Mouse (Mus musculus) E14TG2a.4 (cell line): ENCODE data around the gene Cwc25.
A peak's percentile ranks its signal among the peaks of the same experiment; 100 is the strongest.

Experiments used
- CTCF ChIP-seq: conservative IDR thresholded peaks from 2 replicates; pipeline ENCODE4 v1.5.1; 2014; ENCODE audit warnings: low read length
- NANOG ChIP-seq: IDR thresholded peaks from 2 replicates; pipeline ENCODE4 v1.6.1; 2014; ENCODE audit warnings: borderline replicate concordance, low read length, mixed read lengths
- POU5F1 ChIP-seq: IDR thresholded peaks from 2 replicates; pipeline ENCODE4 v1.6.1; 2014; ENCODE audit warnings: low read length, borderline replicate concordance

DNA sequence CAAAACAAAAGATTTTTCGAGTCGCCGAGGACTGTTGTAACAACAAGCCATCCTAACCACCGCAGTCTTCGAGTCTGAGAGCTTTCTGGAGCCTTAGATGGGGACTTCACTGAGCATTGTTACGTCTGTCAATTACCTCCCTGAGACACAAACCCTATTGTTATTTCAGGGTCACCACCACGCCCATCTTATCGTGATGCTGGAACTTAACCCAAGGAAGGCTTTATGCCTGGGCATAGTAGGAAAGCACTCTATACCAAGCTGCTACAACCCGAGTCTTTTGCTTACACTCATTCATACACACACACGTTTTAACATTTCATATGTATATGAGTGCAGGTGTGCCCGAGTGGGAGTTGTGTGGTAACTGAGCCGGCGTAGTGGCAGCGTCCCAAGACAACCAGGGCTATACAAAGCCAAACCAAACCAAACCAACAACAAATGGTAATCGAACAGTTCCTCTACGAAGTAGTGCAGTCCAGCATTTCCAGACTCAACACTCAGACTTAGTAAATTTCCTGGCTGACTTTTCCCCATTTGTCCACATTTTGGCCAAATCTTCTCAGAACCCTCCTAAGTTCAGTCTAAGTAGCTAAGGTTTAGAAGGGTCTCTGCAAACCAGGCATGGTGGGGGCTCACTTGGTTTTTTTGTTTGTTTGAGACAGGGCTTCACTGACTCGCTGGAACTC, 9.6 kb upstream of the Cwc25 start, which contains the start of gene 1700001P01Rik:
- TF ChIP-seq CTCF (no peak), POU5F1 (no peak), NANOG (peak; percentile 24; the same call in 1 of the 2 replicates)
